Mouse (Mus musculus): Measurements from ENCODE around the gene Tnfaip8l1. TPM values are rescaled to one million over a fixed set of nuclear protein-coding genes. Genes with fewer than 3 reads are reported as not detected.
A peak's percentile ranks its signal among the peaks of the same experiment; 100 is the strongest.

Gene Tnfaip8l1
- polyA plus RNA-seq, 1 experiment from 2014 or later: 10.9 TPM

GRCm38 (mm10) chr17:56133457-56134363, 28.6 kb upstream of the Tnfaip8l1 start:
- H3K36me3 ChIP-seq (ENCODE audit: control insufficient read depth, insufficient read depth, low read length): peaks cover 10% of the 10 kb centered on the region
- H3K4me2 ChIP-seq (ENCODE audit: low read length): peak overlapping the region; percentile 38
- DNase-seq (ENCODE audit: low spot score) (no peak), ATAC-seq (no peak)
- H3K4me1 ChIP-seq (ENCODE audit: control insufficient read depth, insufficient read depth, low read length): peaks cover 11% of the 10 kb centered on the region; the same call in 1 of the 2 replicates
- 26% methylated on average over 17 of the region's 21 CpGs for WGBS
- 0 out of 2 replicates have a peak overlapping the region, but pooled peaks have one; percentile 13 for H3K9ac ChIP-seq (ENCODE audit: low read length)
- no peak overlapping the region for H3K27ac ChIP-seq (ENCODE audit: low read depth, low read length)
- 0 out of 2 replicates have a peak, but pooled peaks cover 3% of the 10 kb centered on the region for H3K27me3 ChIP-seq (replicated peaks; ENCODE audit: control insufficient read depth, insufficient read depth, low read length)
- H3K9me3 ChIP-seq (replicated peaks; ENCODE audit: control insufficient read depth, low read length): no peaks in the 10 kb centered on the region
- no peak overlapping the region for H3K4me3 ChIP-seq (ENCODE audit: low read depth, low read length)

- peaks cover 8% of the 10 kb centered on the region for H3K36me3 ChIP-seq (ENCODE audit: control insufficient read depth, insufficient read depth, low read length)
- no peak for ATAC-seq
- 3% methylated on average over 27 of the region's 27 CpGs for WGBS
- H3K4me2 ChIP-seq (ENCODE audit: low read length): peak overlapping the region; percentile 38
- H3K9ac ChIP-seq (ENCODE audit: low read length): no peak overlapping the region
- H3K27me3 ChIP-seq (replicated peaks; ENCODE audit: control insufficient read depth, insufficient read depth, low read length): peaks cover 8% of the 10 kb centered on the region; the same call in 1 of the 2 replicates
- H3K27ac ChIP-seq (ENCODE audit: low read depth, low read length): no peak overlapping the region
- H3K4me1 ChIP-seq (ENCODE audit: control insufficient read depth, insufficient read depth, low read length): peaks cover 11% of the 10 kb centered on the region; the same call in 1 of the 2 replicates
- DNase-seq (ENCODE audit: low spot score): peak; percentile 30
- no peaks in the 10 kb centered on the region for H3K9me3 ChIP-seq (replicated peaks; ENCODE audit: control insufficient read depth, low read length)
- H3K4me3 ChIP-seq (ENCODE audit: low read depth, low read length): no peak overlapping the region
Measured at GRCm38 (mm10) chr17:56134463-56134971, 27.8 kb upstream of the Tnfaip8l1 start.

GRCm38 (mm10) chr17:56136558-56136957, 25.7 kb upstream of the Tnfaip8l1 start:
- Histone ChIP-seq H3K4me1 (ENCODE audit: control insufficient read depth, insufficient read depth, low read length) (peaks cover 12% of the 10 kb centered on the region), H3K4me3 (ENCODE audit: low read depth, low read length) (no peak overlapping the region), H3K36me3 (ENCODE audit: control insufficient read depth, insufficient read depth, low read length) (no peaks in the 10 kb centered on the region), H3K4me2 (ENCODE audit: low read length) (no peak overlapping the region), H3K9me3 (replicated peaks; ENCODE audit: control insufficient read depth, low read length) (no peaks in the 10 kb centered on the region), H3K9ac (ENCODE audit: low read length) (no peak overlapping the region), H3K27ac (ENCODE audit: low read depth, low read length) (no peak overlapping the region), H3K27me3 (replicated peaks; ENCODE audit: control insufficient read depth, insufficient read depth, low read length) (peaks cover 19% of the 10 kb centered on the region)
- no peak for ATAC-seq
- WGBS: 86% methylated on average over 7 of the region's 7 CpGs
- DNase-seq (ENCODE audit: low spot score): no peak

- 12% methylated on average over 25 of the region's 25 CpGs for WGBS
- ATAC-seq: no peak
Measured at GRCm38 (mm10) chr17:56137839-56138613, 24.3 kb upstream of the Tnfaip8l1 start.

GRCm38 (mm10) chr17:56139355-56139754, 22.9 kb upstream of the Tnfaip8l1 start:
- ATAC-seq (peak; percentile 21; the same call in 1 of the 2 replicates), DNase-seq (ENCODE audit: low spot score) (peak; percentile 29)
- Histone ChIP-seq H3K4me1 (ENCODE audit: control insufficient read depth, insufficient read depth, low read length) (peaks cover 14% of the 10 kb centered on the region), H3K36me3 (ENCODE audit: control insufficient read depth, insufficient read depth, low read length) (no peaks in the 10 kb centered on the region), H3K27me3 (replicated peaks; ENCODE audit: control insufficient read depth, insufficient read depth, low read length) (peaks cover 19% of the 10 kb centered on the region), H3K9me3 (replicated peaks; ENCODE audit: control insufficient read depth, low read length) (no peaks in the 10 kb centered on the region), H3K9ac (ENCODE audit: low read length) (peak overlapping the region; percentile 81), H3K4me3 (ENCODE audit: low read depth, low read length) (peak overlapping the region; percentile 85), H3K27ac (ENCODE audit: low read depth, low read length) (peak overlapping the region; percentile 63; the same call in 1 of the 2 replicates), H3K4me2 (ENCODE audit: low read length) (peak overlapping the region; percentile 91)
- WGBS: 11% methylated on average over 7 of the region's 21 CpGs

More at GRCm38 (mm10) chr17:56137839-56138613, 24.3 kb upstream of the Tnfaip8l1 start:
- H3K36me3 ChIP-seq (ENCODE audit: control insufficient read depth, insufficient read depth, low read length): no peaks in the 10 kb centered on the region
- no peak for DNase-seq (ENCODE audit: low spot score)
- peaks cover 20% of the 10 kb centered on the region for H3K4me1 ChIP-seq (ENCODE audit: control insufficient read depth, insufficient read depth, low read length)
- H3K27ac ChIP-seq (ENCODE audit: low read depth, low read length): no peak overlapping the region
- H3K4me3 ChIP-seq (ENCODE audit: low read depth, low read length): 0 out of 2 replicates have a peak overlapping the region, but pooled peaks have one; percentile 85
- peak overlapping the region; percentile 91 for H3K4me2 ChIP-seq (ENCODE audit: low read length)
- 0 out of 2 replicates have a peak overlapping the region, but pooled peaks have one; percentile 81 for H3K9ac ChIP-seq (ENCODE audit: low read length)
- H3K9me3 ChIP-seq (replicated peaks; ENCODE audit: control insufficient read depth, low read length): no peaks in the 10 kb centered on the region
- peaks cover 19% of the 10 kb centered on the region for H3K27me3 ChIP-seq (replicated peaks; ENCODE audit: control insufficient read depth, insufficient read depth, low read length)

- Histone ChIP-seq H3K27me3 (replicated peaks; ENCODE audit: control insufficient read depth, insufficient read depth, low read length) (peaks cover 19% of the 10 kb centered on the region), H3K9ac (ENCODE audit: low read length) (peak within 1 kb of the TSS; percentile 81), H3K4me1 (ENCODE audit: control insufficient read depth, insufficient read depth, low read length) (peaks cover 13% of the 10 kb centered on the region), H3K27ac (ENCODE audit: low read depth, low read length) (peak within 1 kb of the TSS; percentile 63), H3K9me3 (replicated peaks; ENCODE audit: control insufficient read depth, low read length) (no peaks in the 10 kb centered on the region), H3K36me3 (ENCODE audit: control insufficient read depth, insufficient read depth, low read length) (no peaks in the 10 kb centered on the region), H3K4me3 (ENCODE audit: low read depth, low read length) (peak within 1 kb of the TSS; percentile 85), H3K4me2 (ENCODE audit: low read length) (peak within 1 kb of the TSS; percentile 91)
- DNase-seq (ENCODE audit: low spot score) (peak; percentile 79), ATAC-seq (peak; percentile 52)
- whole genome bisulfite sequencing: 1% methylated on average over 69 of the region's 79 CpGs
Measured at GRCm38 (mm10) chr17:56139858-56140595, 22.2 kb upstream of the Tnfaip8l1 start, which contains the start of gene Sema6b. Gene Sema6b, minus strand, starts transcription at chr17:56140343.

- ATAC-seq: peak; percentile 54
- Histone ChIP-seq H3K27me3 (replicated peaks; ENCODE audit: control insufficient read depth, insufficient read depth, low read length) (peaks cover 19% of the 10 kb centered on the region), H3K4me3 (ENCODE audit: low read depth, low read length) (peak overlapping the region; percentile 38), H3K36me3 (ENCODE audit: control insufficient read depth, insufficient read depth, low read length) (no peaks in the 10 kb centered on the region), H3K4me2 (ENCODE audit: low read length) (peak overlapping the region; percentile 67), H3K27ac (ENCODE audit: low read depth, low read length) (no peak overlapping the region), H3K9me3 (replicated peaks; ENCODE audit: control insufficient read depth, low read length) (no peaks in the 10 kb centered on the region), H3K9ac (ENCODE audit: low read length) (peak overlapping the region; percentile 54), H3K4me1 (ENCODE audit: control insufficient read depth, insufficient read depth, low read length) (peaks cover 13% of the 10 kb centered on the region)
- peak; percentile 62 for DNase-seq (ENCODE audit: low spot score)
- under 1% methylated on average over 46 of the region's 47 CpGs for WGBS
Measured at GRCm38 (mm10) chr17:56141702-56142605, 20.3 kb upstream of the Tnfaip8l1 start.

Data from forebrain, embryonic 14.5 days (tissue).